Mouse (Mus musculus) ES-E14 (cell line): ENCODE measurements around the gene Gm28635. TPM values are rescaled to one million over a fixed set of nuclear protein-coding genes. Genes with fewer than 3 reads are reported as not detected.

Source experiments
- DNase-seq: peaks from one replicate; pipeline ENCODE4 v3.0.0-alpha.2; 2013; ENCODE audit warnings: low read depth, low spot score
- H3K27ac ChIP-seq: 2 replicates; pipeline ENCODE4 v1.5.1; 2012; ENCODE audit warnings: low read depth, mild to moderate bottlenecking, low read length, moderate library complexity, mixed read lengths; ENCODE audit not compliant: poor library complexity, insufficient read depth, severe bottlenecking
- H3K36me3 ChIP-seq: 2 replicates; pipeline ENCODE4 v1.6.1; 2012; ENCODE audit warnings: mild to moderate bottlenecking, low read length, moderate library complexity, mixed read lengths; ENCODE audit not compliant: control insufficient read depth, poor library complexity, insufficient read depth, severe bottlenecking
- H3K4me1 ChIP-seq, 2 experiments: fragments of 150-350 bp in 1 of 2; sonication (generic) in 1 of 2; 2 replicates each; pipeline ENCODE4 v1.6.1; 2012; ENCODE audit warnings: low read length in 2 of 2, mild to moderate bottlenecking in 1 of 2, mixed read lengths in 1 of 2; ENCODE audit not compliant: control insufficient read depth in 2 of 2, insufficient read depth in 2 of 2, poor library complexity in 1 of 2
- H3K4me3 ChIP-seq, 2 experiments: fragments of 150-350 bp in 1 of 2; sonication (generic) in 1 of 2; 2 replicates each; pipeline ENCODE4 v1.5.1; 2012; ENCODE audit warnings: low read length in 2 of 2, low read depth in 1 of 2, mild to moderate bottlenecking in 1 of 2, mixed read lengths in 1 of 2; ENCODE audit not compliant: insufficient read depth in 1 of 2, poor library complexity in 1 of 2, severe bottlenecking in 1 of 2
- H3K9ac ChIP-seq: 2 replicates; pipeline ENCODE4 v1.6.1; 2012; ENCODE audit warnings: low read depth, mild to moderate bottlenecking, low read length, mixed read lengths; ENCODE audit not compliant: poor library complexity, insufficient read depth, severe bottlenecking
- H3K9me3 ChIP-seq: fragments of 150-350 bp; sonication (generic); 2 replicates; pipeline ENCODE4 v1.6.1; 2012; ENCODE audit warnings: low read depth, mild to moderate bottlenecking, low read length; ENCODE audit not compliant: control insufficient read depth, insufficient read depth
- CHD2 ChIP-seq: IDR thresholded peaks from 2 replicates; pipeline ENCODE4 v1.6.1; 2014; ENCODE audit warnings: mild to moderate bottlenecking, low read depth, low read length, inconsistent platforms
- HCFC1 ChIP-seq: IDR thresholded peaks from 2 replicates; pipeline ENCODE4 v1.6.1; 2012; ENCODE audit warnings: low read length, inconsistent platforms, borderline replicate concordance; ENCODE audit not compliant: insufficient read depth
- MAFK ChIP-seq: IDR thresholded peaks from 2 replicates; pipeline ENCODE4 v1.6.1; 2014; ENCODE audit warnings: mild to moderate bottlenecking, low read depth, low read length, inconsistent platforms; ENCODE audit not compliant: insufficient read depth
- ZC3H11A ChIP-seq: IDR thresholded peaks from 2 replicates; pipeline ENCODE4 v1.6.1; 2012; ENCODE audit warnings: low read depth, mild to moderate bottlenecking, inconsistent platforms, low read length, borderline replicate concordance
- ZNF384 ChIP-seq: IDR thresholded peaks from 2 replicates; pipeline ENCODE4 v1.6.1; 2012; ENCODE audit warnings: low read depth, low read length, inconsistent platforms
- in situ Hi-C, 2 experiments: fragments of 600-800 bp; cut with MboI; formaldehyde crosslinking; loops; one replicate each; pipeline ENCODE4 v1.15.1; 2025; ENCODE audit warnings: low sequenced_read_pairs in 2 of 2, inconsistent platforms in 1 of 2; ENCODE audit not compliant: unreplicated experiment in 2 of 2
- total RNA-seq: library from RNA; depleted of rRNA; stranded (reverse); fragments of 300-350 nt; gene quantifications from 2 replicates; pipeline ENCODE4 v1.2.3, GENCODE M21; 2012

The Gm28635 gene
- total RNA-seq, 1 experiment, result 2.7 TPM

DNA sequence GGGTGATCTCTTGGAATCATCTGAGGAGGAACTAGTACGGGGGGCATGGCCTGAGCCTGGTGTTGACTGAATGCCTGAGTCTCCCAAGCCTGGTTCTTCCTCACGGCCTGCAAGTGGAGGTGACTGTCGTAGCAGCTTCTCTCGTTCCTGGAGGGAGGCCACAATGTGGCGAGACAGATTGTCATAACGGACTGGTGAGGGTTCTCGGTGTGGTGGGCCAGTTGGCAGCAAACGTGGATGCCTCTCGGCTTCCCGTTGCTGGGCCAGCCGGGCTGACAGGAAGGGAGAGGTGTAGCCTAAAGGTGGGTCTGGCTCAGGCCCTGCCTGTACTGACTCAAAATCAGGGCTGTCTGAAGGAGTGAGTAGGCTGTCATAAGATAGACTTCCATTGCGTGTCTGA, 12.2 kb upstream of the Gm28635 start:
- Histone ChIP-seq H3K36me3 (peaks cover 29% of the 10 kb centered on the region), H3K4me1 (peaks cover 0 to 2% of the 10 kb centered on the region in 2 experiments; a peak in 2 of 4 replicates), H3K4me3 (no peak overlapping the region), H3K9me3 (no peaks in the 10 kb centered on the region), H3K9ac (no peak overlapping the region), H3K27ac (no peak overlapping the region)
- TF ChIP-seq ZNF384 (no peak), HCFC1 (no peak), CHD2 (no peak), MAFK (no peak), ZC3H11A (no peak)
- no peak for DNase-seq
- in situ Hi-C loops, result no loop called here

DNA sequence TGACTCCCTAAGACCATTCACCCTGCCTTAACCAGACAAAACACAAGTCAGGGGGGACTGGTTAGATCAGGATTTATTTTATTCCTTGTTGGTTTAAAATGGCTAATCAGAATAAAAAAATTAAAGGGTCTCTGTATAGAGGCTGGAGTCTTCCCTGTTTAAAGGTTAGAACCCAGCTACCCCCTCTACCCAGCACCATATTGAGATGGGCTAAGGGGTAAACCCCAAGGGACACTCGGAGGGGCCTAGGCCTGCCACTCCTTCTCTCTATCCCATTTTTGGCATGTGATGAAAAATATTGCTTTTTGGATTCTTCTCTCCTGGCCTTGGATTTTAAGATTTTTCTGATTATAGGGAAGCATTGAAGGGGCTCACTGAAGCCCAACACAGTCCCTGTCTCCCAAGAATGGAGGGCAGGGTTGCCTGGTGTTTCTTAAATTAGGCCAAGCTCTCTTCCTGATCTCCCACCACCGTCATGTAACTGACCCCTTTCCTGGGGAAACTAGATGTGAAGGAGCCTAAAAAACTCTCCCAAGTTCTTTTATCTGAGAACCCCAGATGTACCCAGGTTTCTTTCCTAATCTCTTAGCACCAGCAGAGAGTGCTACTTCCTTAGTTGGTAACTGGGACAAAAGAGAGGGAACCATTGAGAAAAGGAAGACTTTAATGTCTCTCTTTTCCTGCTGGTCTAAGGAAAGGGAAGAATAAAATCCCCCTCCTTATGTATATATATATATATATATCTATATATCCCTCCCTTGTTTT, 10.4 kb upstream of the Gm28635 start:
- no peak for DNase-seq
- no peak for TF ChIP-seq HCFC1
- no peak for TF ChIP-seq ZC3H11A
- TF ChIP-seq CHD2, result no peak
- TF ChIP-seq ZNF384, result no peak
- no peak for TF ChIP-seq MAFK
- Histone ChIP-seq H3K9ac (no peak overlapping the region), H3K4me3 (no peak overlapping the region), H3K4me1 (peaks cover 0 to 2% of the 10 kb centered on the region in 2 experiments; a peak in 2 of 4 replicates), H3K9me3 (no peaks in the 10 kb centered on the region), H3K36me3 (peaks cover 25% of the 10 kb centered on the region), H3K27ac (no peak overlapping the region)
- in situ Hi-C loops, result no loop called here

DNA sequence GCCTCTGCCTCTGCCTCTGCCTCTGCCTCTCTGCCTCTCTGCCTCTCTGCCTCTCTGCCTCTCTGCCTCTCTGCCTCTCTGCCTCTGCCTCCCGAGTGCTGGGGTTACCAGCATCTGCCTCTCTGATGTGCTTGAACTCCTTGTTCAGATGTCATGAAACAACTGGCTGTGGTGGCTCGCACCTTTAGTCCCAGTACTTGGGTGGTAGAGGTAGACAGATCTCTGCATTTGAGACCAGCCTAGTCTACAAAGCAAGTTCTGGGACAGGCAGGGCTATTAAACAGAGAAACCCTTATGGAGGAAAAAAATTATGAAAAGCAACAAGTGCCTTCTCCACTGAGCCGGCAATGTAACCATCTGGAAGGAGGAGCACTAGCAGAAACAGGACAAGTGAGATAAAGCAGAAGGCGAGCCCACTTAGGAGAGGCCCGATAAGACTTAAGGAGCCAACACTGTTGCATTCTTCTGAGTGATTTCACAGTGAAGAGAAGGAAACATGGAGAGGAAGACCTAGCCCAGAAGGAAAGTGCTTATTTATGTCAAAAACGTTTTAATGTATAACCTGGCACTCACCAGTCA, 4.9 kb upstream of the Gm28635 start:
- Histone ChIP-seq H3K9ac (no peak overlapping the region), H3K9me3 (no peaks in the 10 kb centered on the region), H3K36me3 (peaks cover 8% of the 10 kb centered on the region), H3K4me3 (no peak overlapping the region), H3K4me1 (peaks cover 0 to 2% of the 10 kb centered on the region in 2 experiments; a peak in 2 of 4 replicates), H3K27ac (no peak overlapping the region)
- TF ChIP-seq HCFC1 (no peak), MAFK (no peak), ZC3H11A (no peak), ZNF384 (no peak), CHD2 (no peak)
- in situ Hi-C loops, result no loop called here
- DNase-seq, result no peak

DNA sequence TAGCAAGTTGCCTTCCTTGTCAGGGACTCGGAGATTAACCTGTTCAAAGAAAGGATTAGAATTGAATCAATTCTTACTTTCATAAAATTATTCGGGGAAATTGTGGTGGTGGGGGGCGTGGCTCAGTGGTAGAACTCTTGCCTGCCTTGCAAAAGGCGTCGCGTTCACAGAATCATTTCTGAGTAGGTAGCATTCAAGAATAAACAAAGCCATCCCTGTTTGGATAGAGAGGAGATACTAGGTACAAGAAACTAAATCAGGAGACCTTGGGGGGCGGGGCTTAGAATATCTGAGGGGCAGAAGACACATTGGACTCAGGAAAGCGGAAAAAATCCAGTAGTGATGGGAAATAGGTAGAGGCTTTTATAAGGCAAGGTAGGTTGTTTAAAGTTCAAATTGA, 1.2 kb upstream of the Gm28635 start, which contains the start of gene Tmx2:
TSS of gene Tmx2 (minus strand) at position 125 of the 400 bp plus-strand sequence.
- Histone ChIP-seq H3K4me1 (peaks cover 2 to 5% of the 10 kb centered on the region in 2 experiments; a peak in 2 of 4 replicates), H3K9me3 (no peaks in the 10 kb centered on the region), H3K9ac (peak within 1 kb of the TSS; percentile 86), H3K4me3 (peak within 1 kb of the TSS; percentile 93 to 96), H3K36me3 (peaks cover 15% of the 10 kb centered on the region), H3K27ac (peak within 1 kb of the TSS; percentile 73; the same call in 1 of the 2 replicates)
- TF ChIP-seq ZC3H11A (no peak), HCFC1 (no peak), CHD2 (no peak), MAFK (no peak), ZNF384 (no peak)
- in situ Hi-C loops, result no loop called here
- no peak for DNase-seq
